1 mouse cellular context compared by ENCODE assay signal in the genomic region with DNA sequence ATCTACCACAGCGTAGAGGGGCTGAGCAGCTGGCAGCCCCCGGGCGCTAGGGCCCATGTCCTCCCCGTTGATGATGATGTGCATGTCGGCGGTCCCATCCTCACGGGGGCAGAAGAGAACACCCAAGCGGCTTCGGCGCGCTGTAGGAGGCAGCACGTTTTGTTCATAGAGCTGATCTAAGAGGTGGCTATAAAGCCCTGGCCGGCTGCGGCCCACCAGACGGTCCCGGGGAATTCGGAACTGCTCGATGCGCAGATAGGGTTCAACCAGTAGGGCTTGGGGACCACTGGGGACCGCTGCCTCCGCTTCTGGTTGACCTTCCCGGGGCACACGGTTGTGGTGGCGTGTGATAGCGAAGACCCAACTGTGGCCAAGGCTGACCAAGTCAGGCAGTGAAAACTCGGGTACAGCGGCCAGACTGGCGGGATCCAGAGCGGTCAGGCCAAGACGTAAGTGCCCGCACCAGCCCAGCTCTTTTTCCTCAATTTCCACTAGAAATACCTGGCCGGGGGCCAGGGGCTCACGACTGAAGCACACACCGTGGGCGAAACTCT.
TF ChIP-seq lines count a peak whose summit lies in the region.

A gene (plus strand): TSS at position 126 of the 554 bp plus-strand sequence.

TF ChIP-seq in CH12.LX, 34 proteins besides CTCF, POLR2A, EP300 and RAD21 (continued from another document):
- TF ChIP-seq HCFC1 (IDR thresholded peaks at IDR 0.05; ENCODE audit: low read depth, low read length) (0 out of 2 replicates have a peak, but pooled peaks have one; percentile 31), CHD1 (IDR thresholded peaks at IDR 0.05; ENCODE audit: low read depth, low read length) (peak; percentile 84; the same call in 1 of the 2 replicates), IRF4 (IDR thresholded peaks at IDR 0.05; ENCODE audit: low read depth, low read length) (peak; percentile 21; the same call in 1 of the 2 replicates), UBTF (IDR thresholded peaks at IDR 0.05; ENCODE audit: low read depth, low read length) (peak; percentile 60; the same call in 1 of the 2 replicates), JUND (conservative IDR thresholded peaks at IDR 0.05; ENCODE audit: low read depth, low read length) (no peak), SMC3 (IDR thresholded peaks at IDR 0.05; ENCODE audit: low read depth, low read length) (peak; percentile 39)
